Mouse (Mus musculus) C2C12 (cell line): Measurements from ENCODE around the gene Kif24.

Experiments
- CTCF ChIP-seq: IDR thresholded peaks from one replicate; pipeline ENCODE4 v1.5.1; 2011; ENCODE audit not compliant: control insufficient read depth, insufficient read depth, insufficient read length
- MAX ChIP-seq: IDR thresholded peaks from one replicate; pipeline ENCODE4 v1.6.1; 2011; ENCODE audit warnings: mild to moderate bottlenecking, control low read depth
- USF1 ChIP-seq: IDR thresholded peaks from one replicate; pipeline ENCODE4 v1.6.1; 2011; ENCODE audit warnings: low read depth, mild to moderate bottlenecking, control low read depth, moderate library complexity

- TF ChIP-seq USF1 (no peak), CTCF (no peak), MAX (no peak)
These were observed 42.2 kb upstream of the Kif24 start for GRCm38 (mm10) chr4:41506906-41507305.
